Mouse (Mus musculus) forebrain, embryonic 11.5 days (tissue): ENCODE measurements around the gene Sec14l1. TPM values are rescaled to one million over a fixed set of nuclear protein-coding genes. Genes with fewer than 3 reads are reported as not detected.
A peak's percentile ranks its signal among the peaks of the same experiment; 100 is the strongest.

Source experiments
- ATAC-seq: fragments of 200-750 bp; cut with Nextera tagmentation; replicated peaks from 2 replicates; pipeline ENCODE4 v1.8.0; 2017; ENCODE audit warnings: moderate TSS enrichment; ENCODE audit not compliant: low FRiP score
- DNase-seq: peaks from one replicate; pipeline ENCODE4 v3.0.0-alpha.2; 2017; ENCODE audit warnings: low spot score
- H3K27ac ChIP-seq: fragments of 300-500 bp; sonication (generic); 2 replicates; pipeline ENCODE4 v1.5.1; 2014; ENCODE audit warnings: low read depth, low read length
- H3K27me3 ChIP-seq: fragments of 300-500 bp; sonication (generic); 2 replicates; pipeline ENCODE4 v1.6.1; 2014; ENCODE audit warnings: mild to moderate bottlenecking, low read length, mixed read lengths; ENCODE audit not compliant: control insufficient read depth, insufficient read depth
- H3K36me3 ChIP-seq: fragments of 300-500 bp; sonication (generic); 2 replicates; pipeline ENCODE4 v1.6.1; 2014; ENCODE audit warnings: mild to moderate bottlenecking, low read length, moderate library complexity, mixed read lengths; ENCODE audit not compliant: control insufficient read depth, insufficient read depth
- H3K4me1 ChIP-seq: fragments of 300-500 bp; sonication (generic); replicated peaks from 2 replicates; pipeline ENCODE4 v1.6.1; 2014; ENCODE audit warnings: low read length, mixed read lengths; ENCODE audit not compliant: control insufficient read depth, insufficient read depth
- H3K4me2 ChIP-seq: fragments of 300-500 bp; sonication (generic); 2 replicates; pipeline ENCODE4 v1.6.1; 2014; ENCODE audit warnings: low read depth, mild to moderate bottlenecking, low read length, moderate library complexity, mixed read lengths; ENCODE audit not compliant: severe bottlenecking
- H3K4me3 ChIP-seq: fragments of 300-500 bp; sonication (generic); 2 replicates; pipeline ENCODE4 v1.5.1; 2014; ENCODE audit warnings: low read depth, low read length
- H3K9ac ChIP-seq: fragments of 300-500 bp; sonication (generic); 2 replicates; pipeline ENCODE4 v1.6.1; 2014; ENCODE audit warnings: low read length
- H3K9me3 ChIP-seq: fragments of 300-500 bp; sonication (generic); 2 replicates; pipeline ENCODE4 v1.6.1; 2016; ENCODE audit warnings: low read length, mixed read lengths; ENCODE audit not compliant: control insufficient read depth
- WGBS: fragments of 180-500 bp; shearing (Covaris S2); extraction: QIAGEN DNeasy Blood & Tissue Kit; methylation state at CpG from one replicate; pipeline ENCODE4 v1.1.7; 2014; 5-methylcytosine and 5-hydroxymethylcytosine counted together
- polyA plus RNA-seq: library from polyadenylated mRNA; unstranded; fragments of >200 nt; fragmentation: Nextera tagmentation; extraction: Ambion mirVana; gene quantifications from 2 replicates; pipeline ENCODE4 v1.2.1, GENCODE M21; 2014

Sec14l1 gene
- polyA plus RNA-seq, 1 experiment from 2014 or later, result 36.8 TPM

GRCm38 (mm10) chr11:117123418-117124085, 8.6 kb downstream of the Sec14l1 start:
- ATAC-seq (no peak), DNase-seq (no peak)
- Histone ChIP-seq H3K27ac (no peak overlapping the region), H3K9ac (no peak overlapping the region), H3K36me3 (no peaks in the 10 kb centered on the region), H3K27me3 (no peaks in the 10 kb centered on the region), H3K9me3 (no peaks in the 10 kb centered on the region), H3K4me3 (no peak overlapping the region), H3K4me1 (peaks cover 21% of the 10 kb centered on the region; the same call in 1 of the 2 replicates), H3K4me2 (no peak overlapping the region)
- 83% methylated on average over 17 of the region's 17 CpGs for WGBS

- 71% methylated on average over 10 of the region's 10 CpGs for WGBS
- H3K4me2 ChIP-seq, result no peak overlapping the region
- no peaks in the 10 kb centered on the region for H3K27me3 ChIP-seq
- no peak for ATAC-seq
- no peak for DNase-seq
- no peak overlapping the region for H3K4me3 ChIP-seq
- peaks cover 21% of the 10 kb centered on the region for H3K4me1 ChIP-seq
- H3K27ac ChIP-seq, result no peak overlapping the region
- no peaks in the 10 kb centered on the region for H3K9me3 ChIP-seq
- no peak overlapping the region for H3K9ac ChIP-seq
- no peaks in the 10 kb centered on the region for H3K36me3 ChIP-seq
These were observed 9.6 kb downstream of the Sec14l1 start for GRCm38 (mm10) chr11:117124539-117124938.

DNA sequence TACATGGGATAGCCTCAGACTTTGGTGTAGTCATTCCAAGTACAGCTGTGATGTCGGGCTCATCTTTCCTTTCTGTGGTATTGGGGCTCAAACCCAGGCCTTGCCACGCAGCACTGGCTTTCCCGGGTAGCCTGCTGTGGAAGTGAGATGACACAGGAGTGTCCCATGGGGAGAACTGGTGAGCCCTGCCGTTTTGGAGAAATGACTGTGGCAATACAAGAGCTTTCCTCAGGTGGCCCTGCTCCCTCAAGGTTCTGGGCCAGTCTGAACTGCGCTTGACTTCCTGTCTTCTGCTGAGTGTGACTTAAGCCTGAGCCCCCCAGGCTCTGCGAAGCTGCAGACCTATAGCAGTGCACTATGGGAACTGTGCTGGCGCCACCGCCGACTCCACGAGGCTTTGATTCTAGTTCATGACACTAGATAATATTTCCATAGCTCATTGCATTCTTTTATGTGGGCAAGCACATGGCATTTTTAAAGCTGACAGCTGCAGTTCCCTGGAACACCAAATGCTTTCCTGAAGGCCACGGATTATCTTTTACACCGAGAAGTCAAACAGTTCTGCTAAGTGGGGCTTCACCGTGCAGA, 12.4 kb downstream of the Sec14l1 start:
- ATAC-seq, result no peak
- H3K9ac ChIP-seq, result no peak overlapping the region

DNA sequence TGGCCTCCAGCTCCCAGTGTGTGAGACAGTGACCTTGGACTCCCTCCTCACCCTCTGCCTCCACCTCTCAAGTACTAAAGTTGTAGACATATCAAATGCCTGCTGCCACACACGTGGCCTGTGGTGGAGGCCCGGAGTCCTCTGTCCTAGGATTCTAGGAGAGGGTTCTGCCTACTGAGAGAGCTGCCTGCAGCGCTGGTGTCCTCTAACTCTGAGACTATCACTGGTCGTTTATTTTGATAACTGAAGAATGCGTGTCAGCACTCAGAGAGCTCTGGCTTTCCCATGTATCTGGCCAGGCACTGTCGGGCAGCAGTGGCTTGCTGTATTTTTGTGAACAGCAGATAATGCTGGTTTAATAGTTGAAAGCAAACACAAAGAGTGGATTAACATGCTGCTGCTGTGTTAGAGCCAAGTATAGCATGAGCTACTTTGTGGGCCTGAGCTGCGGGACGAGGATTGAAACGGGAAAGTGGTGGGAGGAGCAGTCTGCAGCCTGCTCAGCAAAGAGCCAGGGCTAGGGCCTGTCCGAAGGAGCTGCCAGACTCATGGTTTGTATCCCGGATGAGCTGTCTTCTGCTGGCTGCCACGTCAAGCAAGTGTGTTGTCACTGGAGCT, 13.1 kb downstream of the Sec14l1 start:
- Histone ChIP-seq H3K27ac (peak overlapping the region; percentile 31; the same call in 1 of the 2 replicates), H3K9ac (no peak overlapping the region), H3K36me3 (no peaks in the 10 kb centered on the region), H3K9me3 (no peaks in the 10 kb centered on the region), H3K4me1 (peaks cover 12% of the 10 kb centered on the region), H3K27me3 (no peaks in the 10 kb centered on the region), H3K4me3 (no peak overlapping the region), H3K4me2 (no peak overlapping the region)
- WGBS, result 44% methylated on average over 12 of the region's 12 CpGs
- no peak for DNase-seq
- no peak for ATAC-seq

More for the DNA sequence above, 12.4 kb downstream of the Sec14l1 start:
- H3K4me3 ChIP-seq, result no peak overlapping the region
- no peaks in the 10 kb centered on the region for H3K36me3 ChIP-seq
- H3K27ac ChIP-seq, result peak overlapping the region; percentile 31; the same call in 1 of the 2 replicates
- H3K9me3 ChIP-seq, result no peaks in the 10 kb centered on the region
- H3K4me2 ChIP-seq, result no peak overlapping the region
- H3K4me1 ChIP-seq, result peaks cover 12% of the 10 kb centered on the region
- no peaks in the 10 kb centered on the region for H3K27me3 ChIP-seq
- no peak for DNase-seq
- 85% methylated on average over 13 of the region's 13 CpGs for WGBS

DNA sequence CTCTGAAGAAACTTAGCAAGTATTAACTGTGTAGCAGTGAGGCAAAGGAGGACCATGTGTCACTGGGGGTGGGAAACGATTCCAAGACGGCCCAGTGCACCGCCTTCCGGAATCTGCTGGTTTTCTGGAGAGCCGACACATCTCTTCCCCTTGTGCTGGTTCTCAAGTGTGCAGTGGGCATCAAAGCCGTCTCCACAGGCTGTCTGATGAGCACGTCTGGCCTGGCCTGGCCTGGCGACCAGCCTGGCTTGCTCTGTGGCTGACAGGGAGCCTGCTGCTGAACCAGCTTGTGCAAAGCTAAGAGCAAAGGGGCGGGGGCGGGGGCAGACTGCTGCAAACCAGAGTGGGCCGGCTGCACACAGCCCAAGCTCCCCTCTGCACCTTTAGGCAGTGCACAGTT, 14.5 kb downstream of the Sec14l1 start:
- Histone ChIP-seq H3K4me2 (no peak overlapping the region), H3K4me1 (peaks cover 10% of the 10 kb centered on the region), H3K9me3 (no peaks in the 10 kb centered on the region), H3K27ac (no peak overlapping the region), H3K36me3 (no peaks in the 10 kb centered on the region), H3K4me3 (no peak overlapping the region), H3K27me3 (no peaks in the 10 kb centered on the region), H3K9ac (no peak overlapping the region; the same call in 1 of the 2 replicates)
- DNase-seq (no peak), ATAC-seq (no peak)
- 53% methylated on average over 11 of the region's 11 CpGs for WGBS

DNA sequence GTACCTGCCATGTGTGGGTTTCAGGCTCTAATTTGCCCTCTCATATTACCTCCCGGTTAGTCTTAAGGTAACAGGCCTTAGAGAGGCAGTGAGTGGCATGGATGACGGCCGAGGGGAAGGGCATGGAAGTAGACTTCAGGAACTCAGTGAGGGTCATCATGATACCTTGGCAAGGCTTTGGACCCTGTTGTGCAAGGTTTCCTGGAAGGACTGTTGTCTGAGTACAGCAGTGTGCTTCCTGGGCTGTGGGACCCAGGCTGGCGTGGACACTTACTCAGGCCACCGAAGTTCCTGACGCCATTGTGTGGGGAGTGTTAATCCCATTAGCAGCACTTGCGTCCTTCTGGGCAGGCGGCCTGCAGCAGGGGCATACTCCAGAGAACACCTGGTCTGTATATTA, 15.1 kb downstream of the Sec14l1 start:
- Histone ChIP-seq H3K36me3 (no peaks in the 10 kb centered on the region), H3K9me3 (no peaks in the 10 kb centered on the region), H3K4me2 (no peak overlapping the region), H3K27me3 (no peaks in the 10 kb centered on the region), H3K4me1 (peaks cover 13% of the 10 kb centered on the region), H3K4me3 (no peak overlapping the region), H3K27ac (no peak overlapping the region), H3K9ac (no peak overlapping the region; the same call in 1 of the 2 replicates)
- WGBS, result 44% methylated on average over 8 of the region's 8 CpGs
- DNase-seq (no peak), ATAC-seq (no peak)

GRCm38 (mm10) chr11:117130888-117131287, 15.9 kb downstream of the Sec14l1 start:
- Histone ChIP-seq H3K4me1 (peaks cover 20% of the 10 kb centered on the region), H3K27me3 (no peaks in the 10 kb centered on the region), H3K36me3 (no peaks in the 10 kb centered on the region), H3K4me3 (no peak overlapping the region), H3K9ac (no peak overlapping the region), H3K9me3 (no peaks in the 10 kb centered on the region), H3K4me2 (no peak overlapping the region), H3K27ac (no peak overlapping the region)
- DNase-seq (no peak), ATAC-seq (no peak)
- WGBS, result 61% methylated on average over 5 of the region's 5 CpGs

GRCm38 (mm10) chr11:117131450-117131849, 16.5 kb downstream of the Sec14l1 start:
- WGBS, result 98% methylated on average over 10 of the region's 10 CpGs
- Histone ChIP-seq H3K4me1 (peaks cover 21% of the 10 kb centered on the region), H3K27ac (no peak overlapping the region), H3K9ac (no peak overlapping the region), H3K9me3 (no peaks in the 10 kb centered on the region), H3K4me3 (no peak overlapping the region), H3K27me3 (no peaks in the 10 kb centered on the region), H3K36me3 (no peaks in the 10 kb centered on the region), H3K4me2 (no peak overlapping the region)
- ATAC-seq (no peak), DNase-seq (no peak)
